Mouse (Mus musculus) adrenal gland, adult 18-20 months (tissue): ENCODE measurements around the gene Pias1. TPM values are rescaled to one million over a fixed set of nuclear protein-coding genes. Genes with fewer than 3 reads are reported as not detected.

ENCODE experiments used
- total RNA-seq, 2 experiments: library from RNA; stranded (reverse); gene quantifications; 1 replicate in 1 of 2; 2 replicates in 1 of 2; pipeline ENCODE4 v1.2.3; 2021

Pias1 gene
- total RNA-seq, 2 experiments from 2014 or later, result 36.0 to 36.2 TPM

Other genes starting within 250 kb of the Pias1 start
- gene Fem1b, start 176.0 kb downstream of the Pias1 start, total RNA-seq, result 10 to 100 TPM; 35.7 to 39.4 TPM
- gene Cln6, start 149.1 kb downstream of the Pias1 start, total RNA-seq, result 10 to 100 TPM; 12.6 to 14.3 TPM
- gene Calml4, start 129.8 kb downstream of the Pias1 start, total RNA-seq, result 1 to 10 TPM; 7.7 to 9.2 TPM
- gene Skor1, start 161.0 kb upstream of the Pias1 start, total RNA-seq, result under 1 TPM; 0.06 to 0.10 TPM